Mouse (Mus musculus) midbrain, embryonic 11.5 days (tissue): Measurements from ENCODE around the gene Ly6g6c. TPM values are rescaled to one million over a fixed set of nuclear protein-coding genes. Genes with fewer than 3 reads are reported as not detected.

ENCODE experiments used
- ATAC-seq: fragments of 200-750 bp; cut with Nextera tagmentation; 2 replicates; pipeline ENCODE4 v1.8.0; 2017; ENCODE audit warnings: moderate TSS enrichment, moderate library complexity; ENCODE audit not compliant: low FRiP score
- DNase-seq: peaks from one replicate; pipeline ENCODE4 v3.0.0; 2015; ENCODE audit warnings: low spot score; ENCODE audit errors: missing footprints
- H3K27ac ChIP-seq: fragments of 300-500 bp; sonication (generic); 2 replicates; pipeline ENCODE4 v1.5.1; 2014; ENCODE audit warnings: low read depth, low read length
- H3K27me3 ChIP-seq: fragments of 300-500 bp; sonication (generic); 2 replicates; pipeline ENCODE4 v1.6.1; 2014; ENCODE audit warnings: mild to moderate bottlenecking, low read length, moderate library complexity, mixed read lengths; ENCODE audit not compliant: control insufficient read depth, insufficient read depth
- H3K36me3 ChIP-seq: fragments of 300-500 bp; sonication (generic); 2 replicates; pipeline ENCODE4 v1.6.1; 2014; ENCODE audit warnings: mild to moderate bottlenecking, low read length, moderate library complexity, mixed read lengths; ENCODE audit not compliant: control insufficient read depth, insufficient read depth
- H3K4me1 ChIP-seq: fragments of 300-500 bp; sonication (generic); 2 replicates; pipeline ENCODE4 v1.6.1; 2014; ENCODE audit warnings: low read length; ENCODE audit not compliant: control insufficient read depth, insufficient read depth
- H3K4me2 ChIP-seq: fragments of 300-500 bp; sonication (generic); 2 replicates; pipeline ENCODE4 v1.6.1; 2014; ENCODE audit warnings: mild to moderate bottlenecking, moderate library complexity
- H3K4me3 ChIP-seq: fragments of 300-500 bp; sonication (generic); 2 replicates; pipeline ENCODE4 v1.5.1; 2014; ENCODE audit warnings: low read depth, low read length
- H3K9ac ChIP-seq: fragments of 300-500 bp; sonication (generic); 2 replicates; pipeline ENCODE4 v1.6.1; 2014; ENCODE audit warnings: low read length
- H3K9me3 ChIP-seq: fragments of 300-500 bp; sonication (generic); 2 replicates; pipeline ENCODE4 v1.6.1; 2016; ENCODE audit warnings: low read length; ENCODE audit not compliant: control insufficient read depth
- WGBS: fragments of 180-500 bp; shearing (Covaris S2); extraction: QIAGEN DNeasy Blood & Tissue Kit; methylation state at CpG from one replicate; pipeline ENCODE4 v1.1.7; 2014; 5-methylcytosine and 5-hydroxymethylcytosine counted together
- polyA plus RNA-seq: library from polyadenylated mRNA; unstranded; fragments of >200 nt; fragmentation: Nextera tagmentation; extraction: Ambion mirVana; gene quantifications from 2 replicates; pipeline ENCODE4 v1.2.1, GENCODE M21; 2014

The Ly6g6c gene
- polyA plus RNA-seq, 1 experiment from 2014 or later, result not detected

GRCm38 (mm10) chr17:35021842-35022477, 43.2 kb upstream of the Ly6g6c start:
- no peak overlapping the region; the same call in 1 of the 2 replicates for H3K27ac ChIP-seq
- H3K36me3 ChIP-seq, result no peaks in the 10 kb centered on the region
- no peak overlapping the region for H3K4me2 ChIP-seq
- no peaks in the 10 kb centered on the region for H3K27me3 ChIP-seq
- WGBS, result 52% methylated on average over 6 of the region's 6 CpGs
- no peak; the same call in 1 of the 2 replicates for ATAC-seq
- H3K9ac ChIP-seq, result no peak overlapping the region
- no peak for DNase-seq
- H3K9me3 ChIP-seq, result no peaks in the 10 kb centered on the region
- peaks cover 6% of the 10 kb centered on the region for H3K4me1 ChIP-seq
- no peak overlapping the region for H3K4me3 ChIP-seq

- Histone ChIP-seq H3K9ac (no peak overlapping the region), H3K4me3 (no peak overlapping the region), H3K4me1 (peaks cover 12% of the 10 kb centered on the region), H3K4me2 (no peak overlapping the region), H3K36me3 (no peaks in the 10 kb centered on the region), H3K27me3 (no peaks in the 10 kb centered on the region), H3K27ac (no peak overlapping the region), H3K9me3 (no peaks in the 10 kb centered on the region)
- DNase-seq, result no peak
- ATAC-seq, result no peak
- 95% methylated on average over 8 of the region's 8 CpGs for WGBS
Observed at GRCm38 (mm10) chr17:35022541-35023060, 42.6 kb upstream of the Ly6g6c start.

GRCm38 (mm10) chr17:35023221-35023620, 42.0 kb upstream of the Ly6g6c start:
- H3K27me3 ChIP-seq, result no peaks in the 10 kb centered on the region
- no peaks in the 10 kb centered on the region for H3K36me3 ChIP-seq
- 83% methylated on average over 5 of the region's 5 CpGs for WGBS
- DNase-seq (no peak), ATAC-seq (no peak)
- H3K4me2 ChIP-seq, result no peak overlapping the region
- H3K9me3 ChIP-seq, result no peaks in the 10 kb centered on the region
- no peak overlapping the region for H3K9ac ChIP-seq
- no peak overlapping the region for H3K27ac ChIP-seq
- H3K4me3 ChIP-seq, result no peak overlapping the region
- peaks cover 13% of the 10 kb centered on the region for H3K4me1 ChIP-seq

- no peaks in the 10 kb centered on the region for H3K9me3 ChIP-seq
- no peak overlapping the region for H3K27ac ChIP-seq
- DNase-seq, result no peak
- H3K27me3 ChIP-seq, result no peaks in the 10 kb centered on the region
- no peak overlapping the region for H3K9ac ChIP-seq
- 76% methylated on average over 4 of the region's 4 CpGs for WGBS
- no peak overlapping the region for H3K4me2 ChIP-seq
- H3K36me3 ChIP-seq, result no peaks in the 10 kb centered on the region
- H3K4me1 ChIP-seq, result peaks cover 13% of the 10 kb centered on the region
- no peak overlapping the region for H3K4me3 ChIP-seq
- ATAC-seq, result no peak
Observed at GRCm38 (mm10) chr17:35023756-35024155, 41.4 kb upstream of the Ly6g6c start.

- no peak for ATAC-seq
- Histone ChIP-seq H3K4me2 (no peak overlapping the region), H3K9me3 (no peaks in the 10 kb centered on the region), H3K9ac (no peak overlapping the region), H3K27me3 (no peaks in the 10 kb centered on the region), H3K36me3 (no peaks in the 10 kb centered on the region), H3K4me3 (no peak overlapping the region), H3K4me1 (peaks cover 13% of the 10 kb centered on the region), H3K27ac (no peak overlapping the region)
- no peak for DNase-seq
- WGBS, result 85% methylated on average over 13 of the region's 13 CpGs
Observed at GRCm38 (mm10) chr17:35024261-35024660, 40.9 kb upstream of the Ly6g6c start.

GRCm38 (mm10) chr17:35024691-35025488, 40.3 kb upstream of the Ly6g6c start:
- no peaks in the 10 kb centered on the region for H3K9me3 ChIP-seq
- peaks cover 15% of the 10 kb centered on the region for H3K4me1 ChIP-seq
- no peak overlapping the region for H3K9ac ChIP-seq
- no peak overlapping the region for H3K27ac ChIP-seq
- no peaks in the 10 kb centered on the region for H3K27me3 ChIP-seq
- no peak for ATAC-seq
- DNase-seq, result no peak
- no peak overlapping the region for H3K4me3 ChIP-seq
- no peak overlapping the region for H3K4me2 ChIP-seq
- no peaks in the 10 kb centered on the region for H3K36me3 ChIP-seq
- 64% methylated on average over 6 of the region's 10 CpGs for WGBS

- DNase-seq (no peak), ATAC-seq (no peak)
- Histone ChIP-seq H3K36me3 (no peaks in the 10 kb centered on the region), H3K4me3 (no peak overlapping the region), H3K9ac (no peak overlapping the region), H3K9me3 (no peaks in the 10 kb centered on the region), H3K4me1 (peaks cover 15% of the 10 kb centered on the region), H3K27ac (no peak overlapping the region), H3K4me2 (no peak overlapping the region), H3K27me3 (no peaks in the 10 kb centered on the region)
- WGBS, result 88% methylated on average over 5 of the region's 5 CpGs
Observed at GRCm38 (mm10) chr17:35026206-35026605, 39.0 kb upstream of the Ly6g6c start.

- WGBS, result 29% methylated on average over 13 of the region's 13 CpGs
- no peaks in the 10 kb centered on the region for H3K27me3 ChIP-seq
- DNase-seq (no peak), ATAC-seq (peak; percentile 64)
- H3K9me3 ChIP-seq, result no peaks in the 10 kb centered on the region
- peak within 1 kb of the TSS; percentile 28 for H3K4me2 ChIP-seq
- H3K36me3 ChIP-seq, result no peaks in the 10 kb centered on the region
- peak within 1 kb of the TSS; percentile 49; the same call in 1 of the 2 replicates for H3K9ac ChIP-seq
- peaks cover 9% of the 10 kb centered on the region for H3K4me1 ChIP-seq
- H3K27ac ChIP-seq, result peak within 1 kb of the TSS; percentile 64; the same call in 1 of the 2 replicates
- no peak within 1 kb of the TSS for H3K4me3 ChIP-seq
Observed at GRCm38 (mm10) chr17:35027277-35028068, 37.7 kb upstream of the Ly6g6c start, which contains the start of gene Sapcd1. Sapcd1 (minus strand) TSS chr17:35028016.
